Mouse (Mus musculus) bone marrow, adult 2 months (tissue): ENCODE data around the gene Rbp7.

Source experiments
- CTCF ChIP-seq: fragments of 200-500 bp; IDR thresholded peaks from 2 replicates; pipeline ENCODE4 v1.5.1; 2011; ENCODE audit warnings: low read length, control low read depth; ENCODE audit not compliant: control insufficient read depth, insufficient read depth
- POLR2A ChIP-seq: fragments of 200-500 bp; IDR thresholded peaks from 2 replicates; pipeline ENCODE4 v1.6.1; 2011; ENCODE audit warnings: low read depth, mild to moderate bottlenecking, control low read depth, low read length, borderline replicate concordance; ENCODE audit not compliant: control insufficient read depth

GRCm38 (mm10) chr4:149444465-149444864, 10.3 kb downstream of the Rbp7 start:
- TF ChIP-seq POLR2A, result no peak
- TF ChIP-seq CTCF, result no peak
